In the genomic region with DNA sequence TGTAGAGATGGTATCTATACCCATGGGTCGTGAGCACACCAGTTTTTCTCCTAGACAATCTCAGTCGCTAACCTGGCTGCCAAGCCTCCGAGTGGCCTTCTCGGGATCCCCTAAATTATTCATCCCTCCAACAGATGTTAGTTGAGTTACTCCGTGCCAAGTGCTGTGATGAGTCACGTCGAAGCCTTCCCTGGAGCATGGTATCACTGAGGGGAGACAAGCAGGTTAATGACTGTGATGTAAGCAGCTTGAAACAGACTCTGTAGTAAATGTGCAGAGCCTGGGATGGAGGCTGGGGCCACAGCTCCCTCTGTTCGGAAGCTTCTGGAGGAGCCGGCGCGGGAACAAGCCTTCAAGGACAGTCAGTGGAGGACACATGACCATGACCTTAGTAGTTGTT, we compare ENCODE assay signal across 16 mouse cellular contexts. TPM values are rescaled to one million over a fixed set of nuclear protein-coding genes. Genes with fewer than 3 reads are reported as not detected.
A peak's percentile ranks its signal among the peaks of the same experiment; 100 is the strongest.
DNase-seq lines count a peak whose midpoint lies in the region.
"Had no signal": no experiment of that assay in that cellular context is flagged by ENCODE, and none has a peak within 500 bp of the region (broad histone marks: within the 10 kb centered on the region; RNA-seq: fewer than 3 reads in every experiment).

No protein-coding gene starts in this region.

- intact Hi-C loops in left cerebral cortex, postnatal 10 days (cut with DNase I): no loop called here

- peak; percentile 36 to 44 for DNase-seq in left cerebral cortex, adult 18-20 months (ENCODE audit: low spot score in 2 of 2)
- no peak for DNase-seq in left cerebral cortex, postnatal 10 days (ENCODE audit: extremely low spot score in 1 of 2, low spot score in 2 of 2)
- DNase-seq in urinary bladder, postnatal 14 days (ENCODE audit: low spot score): peak; percentile 31
- no peak for DNase-seq in urinary bladder, adult 2 months (ENCODE audit: low spot score)
- peak; percentile 67 for DNase-seq in adrenal gland, postnatal 10 days
- DNase-seq in layer of hippocampus, adult 9-10 months (ENCODE audit: low spot score): no peak
- no peak for DNase-seq in thymus, postnatal 0 days (ENCODE audit: low spot score)
- DNase-seq: cerebellum, adult 11-12 months; cerebellum, postnatal 25 days; embryo, embryonic 11 days; gastrocnemius, adult 2 months; kidney, adult 9 months; kidney, postnatal 25 days; thymus, adult 18-20 months had no signal

RNA-seq across cellular contexts. Expression of a gene that starts 42.9 kb away (rescaled TPM):
- total RNA-seq in left cerebral cortex, adult 18-20 months (2021): 100 to 1,000 TPM; 114 TPM
- 100 to 1,000 TPM; 126 to 138 TPM for total RNA-seq in left cerebral cortex, postnatal 10 days (2021)
- 42.2 and 55.3 TPM in 2 replicates for polyA plus RNA-seq in urinary bladder, adult 2 months (2012; rRNA removed)
- total RNA-seq in adrenal gland, postnatal 10 days (2021): 100 to 1,000 TPM; 103 to 152 TPM
- 20.8 and 29.9 TPM in 2 replicates for polyA plus RNA-seq in thymus, postnatal 0 days (2015; fragmentation: Nextera tagmentation; extraction: Ambion mirVana)

RNA-seq across cellular contexts. Expression of a gene that starts 44.2 kb away (rescaled TPM):
- 10 to 100 TPM; 22.2 to 25.0 TPM for total RNA-seq in left cerebral cortex, adult 18-20 months (2021)
- 10 to 100 TPM; 13.6 to 17.9 TPM for total RNA-seq in left cerebral cortex, postnatal 10 days (2021)
- polyA plus RNA-seq in urinary bladder, adult 2 months (2012; rRNA removed): 2.9 and 4.4 TPM in 2 replicates
- total RNA-seq in adrenal gland, postnatal 10 days (2021): 1 to 10 TPM; 2.6 to 4.1 TPM
- 0.58 and 0.77 TPM in 2 replicates for polyA plus RNA-seq in thymus, postnatal 0 days (2015; fragmentation: Nextera tagmentation; extraction: Ambion mirVana)
- total RNA-seq: granulocyte monocyte progenitor cell, adult 5-6 weeks had no signal
- polyA plus RNA-seq: macrophage had no signal

Comparison
In these comparisons a context has a peak if more than half of its experiments do, and no peak if none do; other contexts are left out.
1. DNase-seq: peak in left cerebral cortex, adult 18-20 months (2 of 2), urinary bladder, postnatal 14 days (single experiment) and adrenal gland, postnatal 10 days (single experiment); none in left cerebral cortex, postnatal 10 days (0 of 2), urinary bladder, adult 2 months (single experiment), layer of hippocampus, adult 9-10 months (single experiment) and thymus, postnatal 0 days (single experiment).